Mouse (Mus musculus) lung, postnatal 0 days (tissue): Measurements from ENCODE around the gene Cela2a.
A peak's percentile ranks its signal among the peaks of the same experiment; 100 is the strongest.

Experiments used
- CTCF ChIP-seq: IDR thresholded peaks from 2 replicates; pipeline ENCODE4 v1.5.1; 2016; ENCODE audit warnings: antibody characterized with exemption, mild to moderate bottlenecking
- EP300 ChIP-seq: IDR thresholded peaks from 2 replicates; pipeline ENCODE4 v1.6.1; 2016; ENCODE audit warnings: antibody characterized with exemption, mild to moderate bottlenecking, control low read depth

- TF ChIP-seq CTCF = peak; percentile 26
- no peak for TF ChIP-seq EP300
These were observed 21.9 kb downstream of the Cela2a start for GRCm38 (mm10) chr4:141804105-141804504.
